8 mouse cellular contexts compared by ENCODE assay signal in the genomic region with DNA sequence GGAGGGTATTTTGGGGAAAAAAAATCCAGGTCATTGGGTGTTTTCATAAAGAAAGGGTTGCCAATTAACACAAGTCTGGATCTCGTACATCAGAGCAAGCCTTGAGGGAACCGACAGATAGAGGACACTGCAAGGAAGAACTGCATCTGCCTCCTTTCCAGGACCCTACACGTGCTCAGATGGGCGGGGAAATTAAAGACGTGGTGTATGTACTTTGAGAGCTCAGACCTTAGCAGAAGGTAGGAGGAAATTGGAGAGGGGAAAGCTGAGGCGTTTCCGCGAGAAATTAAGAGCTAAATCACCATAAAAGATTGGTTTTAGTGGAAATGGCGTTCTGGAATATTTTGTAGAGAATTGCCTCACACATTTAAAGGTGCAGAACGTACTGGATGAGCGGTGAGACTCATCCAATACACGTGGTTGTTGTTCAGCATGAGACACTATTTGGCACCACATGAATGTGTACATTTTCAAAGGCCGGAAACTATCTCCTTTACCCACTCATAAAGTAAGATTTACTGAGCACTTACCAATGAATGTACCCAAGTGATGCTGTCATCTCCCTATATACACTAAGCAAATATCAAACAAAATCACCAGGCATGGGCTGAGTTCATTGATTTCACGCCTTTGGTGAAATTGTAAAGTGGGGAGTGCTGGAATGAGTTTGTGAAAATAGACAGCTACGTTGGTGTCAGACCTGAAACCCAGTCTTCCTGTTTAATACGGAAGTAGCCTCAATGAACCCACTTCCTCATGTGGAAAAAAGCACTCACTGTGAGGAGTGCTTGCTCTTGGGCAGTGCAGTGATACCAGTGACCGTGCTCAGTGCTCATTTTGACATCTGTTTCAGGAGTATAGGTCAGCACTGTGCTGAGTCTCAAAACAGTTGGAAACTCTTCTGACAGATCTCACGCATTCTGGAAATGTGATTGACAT. TPM values are rescaled to one million over a fixed set of nuclear protein-coding genes. Genes with fewer than 3 reads are reported as not detected.
DNase-seq lines count a peak whose midpoint lies in the region; ATAC-seq lines count a peak whose summit lies in the region.

No protein-coding gene starts in this region.

- H3K4me3 ChIP-seq in neural tube, embryonic 11.5 days (ENCODE audit: low read depth, low read length): peak overlapping the region; percentile 77
- H3K4me3 ChIP-seq in limb, embryonic 11.5 days (ENCODE audit: low read depth, low read length): peak overlapping the region; percentile 76
- H3K4me3 ChIP-seq in midbrain, embryonic 11.5 days (ENCODE audit: low read depth, low read length): peak overlapping the region; percentile 76

- no peaks in the 10 kb centered on the region for H3K27me3 ChIP-seq in neural tube, embryonic 11.5 days (ENCODE audit: control insufficient read depth, insufficient read depth, low read length)
- H3K27me3 ChIP-seq in limb, embryonic 11.5 days (ENCODE audit: control insufficient read depth, insufficient read depth, low read length): no peaks in the 10 kb centered on the region
- no peaks in the 10 kb centered on the region for H3K27me3 ChIP-seq in midbrain, embryonic 11.5 days (ENCODE audit: control insufficient read depth, insufficient read depth, low read length)

- H3K36me3 ChIP-seq in neural tube, embryonic 11.5 days (ENCODE audit: control insufficient read depth, insufficient read depth, low read length): no peaks in the 10 kb centered on the region
- peaks cover 5% of the 10 kb centered on the region for H3K36me3 ChIP-seq in limb, embryonic 11.5 days (ENCODE audit: control insufficient read depth, insufficient read depth, low read length)
- peaks cover 7% of the 10 kb centered on the region; the same call in 1 of the 2 replicates for H3K36me3 ChIP-seq in midbrain, embryonic 11.5 days (ENCODE audit: control insufficient read depth, insufficient read depth, low read length)

- WGBS in neural tube, embryonic 11.5 days: 39% methylated on average over 18 of the region's 18 CpGs
- WGBS in limb, embryonic 11.5 days: 40% methylated on average over 18 of the region's 18 CpGs
- 39% methylated on average over 18 of the region's 18 CpGs for WGBS in midbrain, embryonic 11.5 days

- no peak for DNase-seq in neural tube, embryonic 11.5 days (ENCODE audit: low spot score)
- no peak for DNase-seq in neural tube, embryonic 10.5 days (ENCODE audit: extremely low spot score, low spot score)
- DNase-seq in adipocyte (ENCODE audit: low spot score): peak; percentile 32
- peak; percentile 26 for DNase-seq in limb, embryonic 11.5 days (ENCODE audit: low spot score)
- DNase-seq in midbrain, embryonic 11.5 days (ENCODE audit: low spot score, missing footprints): peak; percentile 79
- peak; percentile 28 for DNase-seq in thymus, postnatal 4 days
- no peak for DNase-seq in left cerebral cortex, adult 18-20 months (ENCODE audit: low spot score in 2 of 2)

- H3K4me2 ChIP-seq in neural tube, embryonic 11.5 days (ENCODE audit: low read depth): peak overlapping the region; percentile 77
- H3K4me2 ChIP-seq in limb, embryonic 11.5 days (ENCODE audit: low read depth, severe bottlenecking): peak overlapping the region; percentile 54
- peak overlapping the region; percentile 80 for H3K4me2 ChIP-seq in midbrain, embryonic 11.5 days

- H3K9ac ChIP-seq in neural tube, embryonic 11.5 days (ENCODE audit: low read length): peak overlapping the region; percentile 87
- H3K9ac ChIP-seq in limb, embryonic 11.5 days (ENCODE audit: low read length): peak overlapping the region; percentile 87
- peak overlapping the region; percentile 71 for H3K9ac ChIP-seq in midbrain, embryonic 11.5 days (ENCODE audit: low read length)

- no peaks in the 10 kb centered on the region for H3K4me1 ChIP-seq in neural tube, embryonic 11.5 days (ENCODE audit: control insufficient read depth, insufficient read depth, low read length)
- no peaks in the 10 kb centered on the region for H3K4me1 ChIP-seq in limb, embryonic 11.5 days (ENCODE audit: control insufficient read depth, insufficient read depth, low read length)
- peaks cover 7% of the 10 kb centered on the region for H3K4me1 ChIP-seq in midbrain, embryonic 11.5 days (ENCODE audit: control insufficient read depth, insufficient read depth, low read length)

- ATAC-seq in neural tube, embryonic 11.5 days (ENCODE audit: insufficient read depth, low FRiP score, low TSS enrichment): peak; percentile 41
- peak; percentile 76 for ATAC-seq in granulocyte monocyte progenitor cell, adult 5-6 weeks (replicated peaks; ENCODE audit: poor library complexity, severe bottlenecking)
- no peak for ATAC-seq in limb, embryonic 11.5 days (ENCODE audit: insufficient number of reproducible peaks, low FRiP score, low TSS enrichment, low read depth)
- ATAC-seq in midbrain, embryonic 11.5 days (ENCODE audit: low FRiP score): peak; percentile 33

- H3K27ac ChIP-seq in neural tube, embryonic 11.5 days (ENCODE audit: low read depth, low read length): peak overlapping the region; percentile 77
- no peak overlapping the region for H3K27ac ChIP-seq in limb, embryonic 11.5 days (replicated peaks; ENCODE audit: low read depth, low read length)
- peak overlapping the region; percentile 49 for H3K27ac ChIP-seq in midbrain, embryonic 11.5 days (ENCODE audit: low read depth, low read length)

- no peaks in the 10 kb centered on the region for H3K9me3 ChIP-seq in neural tube, embryonic 11.5 days (ENCODE audit: control insufficient read depth, low read length)
- H3K9me3 ChIP-seq in limb, embryonic 11.5 days (ENCODE audit: control insufficient read depth, low read length): no peaks in the 10 kb centered on the region
- H3K9me3 ChIP-seq in midbrain, embryonic 11.5 days (ENCODE audit: control insufficient read depth, low read length): no peaks in the 10 kb centered on the region

RNA-seq across cellular contexts. Expression of a gene that starts 0.9 kb away (rescaled TPM):
- polyA plus RNA-seq in neural tube, embryonic 11.5 days (2014; fragmentation: Nextera tagmentation; extraction: Ambion mirVana): 43.6 and 48.8 TPM in 2 replicates
- total RNA-seq in granulocyte monocyte progenitor cell, adult 5-6 weeks (2014; fragmentation: Nextera tagmentation): 32.0 and 33.8 TPM in 2 replicates
- 32.7 and 40.8 TPM in 2 replicates for total RNA-seq in granulocyte monocyte progenitor cell, adult 5-6 weeks (2017)
- polyA plus RNA-seq in limb, embryonic 11.5 days (2014; fragmentation: Nextera tagmentation; extraction: Ambion mirVana): 41.8 and 42.9 TPM in 2 replicates
- 42.6 and 42.9 TPM in 2 replicates for polyA plus RNA-seq in midbrain, embryonic 11.5 days (2014; fragmentation: Nextera tagmentation; extraction: Ambion mirVana)
- 10 to 100 TPM; 41.1 to 43.1 TPM for total RNA-seq in left cerebral cortex, adult 18-20 months (2021)

RNA-seq across cellular contexts. Expression of a gene that starts 1.8 kb away (rescaled TPM):
- polyA plus RNA-seq in neural tube, embryonic 11.5 days (2014; fragmentation: Nextera tagmentation; extraction: Ambion mirVana): 136 and 138 TPM in 2 replicates
- 123 and 125 TPM in 2 replicates for total RNA-seq in granulocyte monocyte progenitor cell, adult 5-6 weeks (2014; fragmentation: Nextera tagmentation)
- 100 and 103 TPM in 2 replicates for total RNA-seq in granulocyte monocyte progenitor cell, adult 5-6 weeks (2017)
- 137 and 144 TPM in 2 replicates for polyA plus RNA-seq in limb, embryonic 11.5 days (2014; fragmentation: Nextera tagmentation; extraction: Ambion mirVana)
- polyA plus RNA-seq in midbrain, embryonic 11.5 days (2014; fragmentation: Nextera tagmentation; extraction: Ambion mirVana): 138 and 145 TPM in 2 replicates
- total RNA-seq in left cerebral cortex, adult 18-20 months (2021): 10 to 100 TPM; 44.4 to 48.8 TPM

RNA-seq across cellular contexts. Expression of a gene that starts 29.2 kb away (rescaled TPM):
- 45.6 and 47.2 TPM in 2 replicates for polyA plus RNA-seq in neural tube, embryonic 11.5 days (2014; fragmentation: Nextera tagmentation; extraction: Ambion mirVana)
- total RNA-seq in granulocyte monocyte progenitor cell, adult 5-6 weeks (2014; fragmentation: Nextera tagmentation): 39.0 and 46.8 TPM in 2 replicates
- total RNA-seq in granulocyte monocyte progenitor cell, adult 5-6 weeks (2017): 27.1 and 34.6 TPM in 2 replicates
- 61.6 and 63.0 TPM in 2 replicates for polyA plus RNA-seq in limb, embryonic 11.5 days (2014; fragmentation: Nextera tagmentation; extraction: Ambion mirVana)
- polyA plus RNA-seq in midbrain, embryonic 11.5 days (2014; fragmentation: Nextera tagmentation; extraction: Ambion mirVana): 49.5 and 50.8 TPM in 2 replicates
- total RNA-seq in left cerebral cortex, adult 18-20 months (2021): 10 to 100 TPM; 12.3 to 13.0 TPM

Comparison
In these comparisons a context has a peak if more than half of its experiments do, and no peak if none do; other contexts are left out.
1. DNase-seq: peak in adipocyte (single experiment), limb, embryonic 11.5 days (single experiment), midbrain, embryonic 11.5 days (single experiment) and thymus, postnatal 4 days (single experiment); none in neural tube, embryonic 11.5 days (single experiment), neural tube, embryonic 10.5 days (single experiment) and left cerebral cortex, adult 18-20 months (0 of 2).
2. Peak in every context shown above with its lines, with median percentiles within 50 percentile points of each other: H3K4me2 ChIP-seq, H3K4me3 ChIP-seq and H3K9ac ChIP-seq.